Mouse (Mus musculus): ENCODE results near the gene Gm28230. TPM values are rescaled to one million over a fixed set of nuclear protein-coding genes. Genes with fewer than 3 reads are reported as not detected.

Gm28230 gene
- polyA plus RNA-seq, 1 experiment from 2014 or later, result 0.10 TPM

GRCm38 (mm10) chr2:74746298-74746921 is 19.9 kb downstream of the Gm28230 start:
- ATAC-seq (replicated peaks; ENCODE audit: insufficient number of reproducible peaks, low FRiP score, low TSS enrichment), result no peak
- Histone ChIP-seq H3K9ac (ENCODE audit: low read depth, low read length) (no peak overlapping the region), H3K27me3 (ENCODE audit: control insufficient read depth, insufficient read depth, low read length) (peaks cover 96% of the 10 kb centered on the region), H3K4me3 (ENCODE audit: low read depth, low read length) (peak overlapping the region; percentile 23), H3K36me3 (ENCODE audit: control insufficient read depth, insufficient read depth, low read length) (no peaks in the 10 kb centered on the region), H3K9me3 (replicated peaks; ENCODE audit: control insufficient read depth, low read length) (no peaks in the 10 kb centered on the region), H3K27ac (ENCODE audit: low read depth, low read length) (no peak overlapping the region), H3K4me1 (ENCODE audit: control insufficient read depth, insufficient read depth, low read length) (no peaks in the 10 kb centered on the region), H3K4me2 (peak overlapping the region; percentile 35)
- 1% methylated on average over 58 of the region's 58 CpGs for WGBS (ENCODE audit: insufficient replicate concordance)

- peaks cover 96% of the 10 kb centered on the region for H3K27me3 ChIP-seq (ENCODE audit: control insufficient read depth, insufficient read depth, low read length)
- no peaks in the 10 kb centered on the region for H3K9me3 ChIP-seq (replicated peaks; ENCODE audit: control insufficient read depth, low read length)
- H3K4me2 ChIP-seq, result peak overlapping the region; percentile 35
- no peak overlapping the region for H3K27ac ChIP-seq (ENCODE audit: low read depth, low read length)
- H3K36me3 ChIP-seq (ENCODE audit: control insufficient read depth, insufficient read depth, low read length), result no peaks in the 10 kb centered on the region
- ATAC-seq (replicated peaks; ENCODE audit: insufficient number of reproducible peaks, low FRiP score, low TSS enrichment), result no peak
- peak overlapping the region; percentile 23; the same call in 1 of the 2 replicates for H3K4me3 ChIP-seq (ENCODE audit: low read depth, low read length)
- no peak overlapping the region for H3K9ac ChIP-seq (ENCODE audit: low read depth, low read length)
- no peaks in the 10 kb centered on the region for H3K4me1 ChIP-seq (ENCODE audit: control insufficient read depth, insufficient read depth, low read length)
- 2% methylated on average over 24 of the region's 24 CpGs for WGBS (ENCODE audit: insufficient replicate concordance)
Observed at GRCm38 (mm10) chr2:74747006-74747405, 20.5 kb downstream of the Gm28230 start.

- H3K4me1 ChIP-seq (ENCODE audit: control insufficient read depth, insufficient read depth, low read length), result peaks cover 2% of the 10 kb centered on the region; the same call in 1 of the 2 replicates
- peaks cover 97% of the 10 kb centered on the region for H3K27me3 ChIP-seq (ENCODE audit: control insufficient read depth, insufficient read depth, low read length)
- no peak for ATAC-seq (replicated peaks; ENCODE audit: insufficient number of reproducible peaks, low FRiP score, low TSS enrichment)
- WGBS (ENCODE audit: insufficient replicate concordance), result 10% methylated on average over 11 of the region's 11 CpGs
- H3K4me3 ChIP-seq (ENCODE audit: low read depth, low read length), result no peak overlapping the region
- H3K9me3 ChIP-seq (replicated peaks; ENCODE audit: control insufficient read depth, low read length), result no peaks in the 10 kb centered on the region
- H3K9ac ChIP-seq (ENCODE audit: low read depth, low read length), result no peak overlapping the region
- H3K4me2 ChIP-seq, result no peak overlapping the region; the same call in 1 of the 2 replicates
- H3K36me3 ChIP-seq (ENCODE audit: control insufficient read depth, insufficient read depth, low read length), result no peaks in the 10 kb centered on the region
- no peak overlapping the region for H3K27ac ChIP-seq (ENCODE audit: low read depth, low read length)
Observed at GRCm38 (mm10) chr2:74747661-74748141, 21.2 kb downstream of the Gm28230 start.

- no peak overlapping the region for H3K4me2 ChIP-seq
- WGBS (ENCODE audit: insufficient replicate concordance), result 7% methylated on average over 9 of the region's 9 CpGs
- H3K9ac ChIP-seq (ENCODE audit: low read depth, low read length), result no peak overlapping the region
- H3K4me3 ChIP-seq (ENCODE audit: low read depth, low read length), result no peak overlapping the region
- no peak for ATAC-seq (replicated peaks; ENCODE audit: insufficient number of reproducible peaks, low FRiP score, low TSS enrichment)
- no peaks in the 10 kb centered on the region for H3K36me3 ChIP-seq (ENCODE audit: control insufficient read depth, insufficient read depth, low read length)
- H3K9me3 ChIP-seq (replicated peaks; ENCODE audit: control insufficient read depth, low read length), result no peaks in the 10 kb centered on the region
- peaks cover 10% of the 10 kb centered on the region; the same call in 1 of the 2 replicates for H3K4me1 ChIP-seq (ENCODE audit: control insufficient read depth, insufficient read depth, low read length)
- H3K27me3 ChIP-seq (ENCODE audit: control insufficient read depth, insufficient read depth, low read length), result peaks cover 99% of the 10 kb centered on the region
- no peak overlapping the region for H3K27ac ChIP-seq (ENCODE audit: low read depth, low read length)
Observed at GRCm38 (mm10) chr2:74748436-74748995, 22.0 kb downstream of the Gm28230 start.

GRCm38 (mm10) chr2:74749337-74750121 is 23.0 kb downstream of the Gm28230 start:
- no peak overlapping the region for H3K9ac ChIP-seq (ENCODE audit: low read depth, low read length)
- no peaks in the 10 kb centered on the region for H3K9me3 ChIP-seq (replicated peaks; ENCODE audit: control insufficient read depth, low read length)
- peak overlapping the region; percentile 32 for H3K4me3 ChIP-seq (ENCODE audit: low read depth, low read length)
- ATAC-seq (replicated peaks; ENCODE audit: insufficient number of reproducible peaks, low FRiP score, low TSS enrichment), result no peak; the same call in 1 of the 2 replicates
- peaks cover 99% of the 10 kb centered on the region for H3K27me3 ChIP-seq (ENCODE audit: control insufficient read depth, insufficient read depth, low read length)
- no peak overlapping the region for H3K27ac ChIP-seq (ENCODE audit: low read depth, low read length)
- WGBS (ENCODE audit: insufficient replicate concordance), result under 1% methylated on average over 47 of the region's 47 CpGs
- no peaks in the 10 kb centered on the region for H3K36me3 ChIP-seq (ENCODE audit: control insufficient read depth, insufficient read depth, low read length)
- peaks cover 10% of the 10 kb centered on the region; the same call in 1 of the 2 replicates for H3K4me1 ChIP-seq (ENCODE audit: control insufficient read depth, insufficient read depth, low read length)
- H3K4me2 ChIP-seq, result peak overlapping the region; percentile 59

GRCm38 (mm10) chr2:74750731-74751250 is 24.3 kb downstream of the Gm28230 start:
- H3K36me3 ChIP-seq (ENCODE audit: control insufficient read depth, insufficient read depth, low read length), result no peaks in the 10 kb centered on the region
- no peak overlapping the region for H3K4me3 ChIP-seq (ENCODE audit: low read depth, low read length)
- no peak overlapping the region for H3K27ac ChIP-seq (ENCODE audit: low read depth, low read length)
- WGBS (ENCODE audit: insufficient replicate concordance), result 28% methylated on average over 5 of the region's 5 CpGs
- peaks cover 10% of the 10 kb centered on the region; the same call in 1 of the 2 replicates for H3K4me1 ChIP-seq (ENCODE audit: control insufficient read depth, insufficient read depth, low read length)
- peaks cover 94% of the 10 kb centered on the region for H3K27me3 ChIP-seq (ENCODE audit: control insufficient read depth, insufficient read depth, low read length)
- no peak overlapping the region for H3K4me2 ChIP-seq
- no peaks in the 10 kb centered on the region for H3K9me3 ChIP-seq (replicated peaks; ENCODE audit: control insufficient read depth, low read length)
- no peak overlapping the region for H3K9ac ChIP-seq (ENCODE audit: low read depth, low read length)
- ATAC-seq (replicated peaks; ENCODE audit: insufficient number of reproducible peaks, low FRiP score, low TSS enrichment), result no peak

GRCm38 (mm10) chr2:74751861-74752260 is 25.3 kb downstream of the Gm28230 start:
- Histone ChIP-seq H3K9me3 (replicated peaks; ENCODE audit: control insufficient read depth, low read length) (no peaks in the 10 kb centered on the region), H3K27me3 (ENCODE audit: control insufficient read depth, insufficient read depth, low read length) (peaks cover 86% of the 10 kb centered on the region), H3K4me1 (ENCODE audit: control insufficient read depth, insufficient read depth, low read length) (peaks cover 10% of the 10 kb centered on the region; the same call in 1 of the 2 replicates), H3K4me2 (no peak overlapping the region), H3K36me3 (ENCODE audit: control insufficient read depth, insufficient read depth, low read length) (no peaks in the 10 kb centered on the region), H3K27ac (ENCODE audit: low read depth, low read length) (no peak overlapping the region), H3K4me3 (ENCODE audit: low read depth, low read length) (no peak overlapping the region), H3K9ac (ENCODE audit: low read depth, low read length) (no peak overlapping the region)
- no peak for ATAC-seq (replicated peaks; ENCODE audit: insufficient number of reproducible peaks, low FRiP score, low TSS enrichment)
- 67% methylated on average over 1 of the region's 1 CpGs for WGBS (ENCODE audit: insufficient replicate concordance)

- Histone ChIP-seq H3K4me3 (ENCODE audit: low read depth, low read length) (peak overlapping the region; percentile 46), H3K9me3 (replicated peaks; ENCODE audit: control insufficient read depth, low read length) (no peaks in the 10 kb centered on the region), H3K36me3 (ENCODE audit: control insufficient read depth, insufficient read depth, low read length) (no peaks in the 10 kb centered on the region), H3K4me1 (ENCODE audit: control insufficient read depth, insufficient read depth, low read length) (peaks cover 10% of the 10 kb centered on the region; the same call in 1 of the 2 replicates), H3K27me3 (ENCODE audit: control insufficient read depth, insufficient read depth, low read length) (peaks cover 78% of the 10 kb centered on the region), H3K4me2 (peak overlapping the region; percentile 73), H3K9ac (ENCODE audit: low read depth, low read length) (peak overlapping the region; percentile 39; the same call in 1 of the 2 replicates), H3K27ac (ENCODE audit: low read depth, low read length) (no peak overlapping the region)
- no peak for ATAC-seq (replicated peaks; ENCODE audit: insufficient number of reproducible peaks, low FRiP score, low TSS enrichment)
- 2% methylated on average over 45 of the region's 45 CpGs for WGBS (ENCODE audit: insufficient replicate concordance)
Observed at GRCm38 (mm10) chr2:74752431-74753174, 26.1 kb downstream of the Gm28230 start.
